Mouse (Mus musculus) limb, embryonic 13.5 days (tissue): ENCODE measurements at regions not wholly inside any gene's neighbourhood (a gene's known extent, or its start where the extent isn't known, plus 50 kb on each side); places are given as distances from the start of the nearest gene placed in this dataset.
A peak's percentile ranks its signal among the peaks of the same experiment; 100 is the strongest.

Source experiments
- ATAC-seq: fragments of 200-750 bp; cut with Nextera tagmentation; 2 replicates; pipeline ENCODE4 v1.8.0; 2017; ENCODE audit warnings: low read depth, moderate number of reproducible peaks, moderate TSS enrichment; ENCODE audit not compliant: low FRiP score
- H3K27ac ChIP-seq: fragments of 300-500 bp; sonication (generic); 2 replicates; pipeline ENCODE4 v1.5.1; 2015; ENCODE audit warnings: inconsistent platforms, mild to moderate bottlenecking, moderate library complexity
- H3K27me3 ChIP-seq: fragments of 300-500 bp; sonication (generic); 2 replicates; pipeline ENCODE4 v1.6.1; 2015; ENCODE audit warnings: mild to moderate bottlenecking, inconsistent platforms
- H3K36me3 ChIP-seq: fragments of 300-500 bp; sonication (generic); 2 replicates; pipeline ENCODE4 v1.6.1; 2015; ENCODE audit warnings: inconsistent platforms, mild to moderate bottlenecking, moderate library complexity
- H3K4me1 ChIP-seq: fragments of 300-500 bp; sonication (generic); 2 replicates; pipeline ENCODE4 v1.6.1; 2015; ENCODE audit warnings: inconsistent platforms
- H3K4me2 ChIP-seq: fragments of 300-500 bp; sonication (generic); replicated peaks from 2 replicates; pipeline ENCODE4 v1.6.1; 2015; ENCODE audit warnings: inconsistent platforms, mild to moderate bottlenecking, moderate library complexity
- H3K4me3 ChIP-seq: fragments of 300-500 bp; sonication (generic); 2 replicates; pipeline ENCODE4 v1.5.1; 2015; ENCODE audit warnings: moderate library complexity, mild to moderate bottlenecking, inconsistent platforms
- H3K9ac ChIP-seq: fragments of 300-500 bp; sonication (generic); 2 replicates; pipeline ENCODE4 v1.6.1; 2015; ENCODE audit warnings: mild to moderate bottlenecking, inconsistent platforms
- H3K9me3 ChIP-seq: fragments of 300-500 bp; sonication (generic); 2 replicates; pipeline ENCODE4 v1.6.1; 2016; ENCODE audit warnings: inconsistent platforms
- WGBS: fragments of 180-500 bp; shearing (Covaris S2); methylation state at CpG from one replicate; pipeline ENCODE4 v1.1.7; 2015; 5-methylcytosine and 5-hydroxymethylcytosine counted together

GRCm38 (mm10) chr13:31681571-31681970 is 56.0 kb downstream of the Foxf2 start:
- no peaks in the 10 kb centered on the region for H3K9me3 ChIP-seq
- no peak overlapping the region for H3K4me3 ChIP-seq
- no peak overlapping the region for H3K4me2 ChIP-seq
- H3K4me1 ChIP-seq = no peaks in the 10 kb centered on the region
- 83% methylated on average over 4 of the region's 4 CpGs for WGBS
- no peak overlapping the region for H3K9ac ChIP-seq
- H3K36me3 ChIP-seq = no peaks in the 10 kb centered on the region
- no peaks in the 10 kb centered on the region for H3K27me3 ChIP-seq
- H3K27ac ChIP-seq = no peak overlapping the region
- no peak for ATAC-seq

DNA sequence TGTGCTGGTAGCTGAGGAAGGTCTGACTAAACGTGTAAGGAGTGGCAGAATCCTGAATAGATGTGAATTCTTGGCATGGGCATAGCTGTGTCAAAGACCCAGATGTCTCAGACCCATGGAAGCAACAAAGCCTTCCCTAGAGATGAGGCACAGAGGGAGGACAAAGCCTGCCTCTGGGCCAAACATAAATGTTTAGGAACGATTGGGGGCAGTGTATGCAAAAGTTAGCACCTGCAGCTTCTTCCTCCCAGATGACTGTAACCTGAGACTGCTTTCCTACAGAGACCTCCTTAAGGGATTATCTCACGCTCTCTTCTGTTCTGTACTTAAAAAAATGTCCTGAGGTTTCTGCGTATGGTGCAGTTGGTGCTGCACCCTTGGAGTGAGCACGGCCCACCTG is 57.7 kb downstream of the Foxf2 start:
- Histone ChIP-seq H3K4me2 (no peak overlapping the region), H3K36me3 (no peaks in the 10 kb centered on the region), H3K4me3 (no peak overlapping the region), H3K4me1 (no peaks in the 10 kb centered on the region), H3K9me3 (no peaks in the 10 kb centered on the region), H3K9ac (no peak overlapping the region), H3K27me3 (no peaks in the 10 kb centered on the region), H3K27ac (no peak overlapping the region)
- no peak for ATAC-seq
- WGBS = 35% methylated on average over 5 of the region's 5 CpGs

GRCm38 (mm10) chr13:31688531-31688930 is 62.9 kb downstream of the Foxf2 start:
- H3K4me1 ChIP-seq = no peaks in the 10 kb centered on the region
- no peak overlapping the region for H3K4me2 ChIP-seq
- H3K27me3 ChIP-seq = no peaks in the 10 kb centered on the region
- WGBS = 92% methylated on average over 3 of the region's 3 CpGs
- no peaks in the 10 kb centered on the region for H3K36me3 ChIP-seq
- H3K9ac ChIP-seq = no peak overlapping the region
- no peak overlapping the region for H3K4me3 ChIP-seq
- no peak for ATAC-seq
- no peak overlapping the region for H3K27ac ChIP-seq
- no peaks in the 10 kb centered on the region for H3K9me3 ChIP-seq

GRCm38 (mm10) chr13:31689317-31689716 is 63.7 kb downstream of the Foxf2 start:
- Histone ChIP-seq H3K27me3 (no peaks in the 10 kb centered on the region), H3K4me1 (no peaks in the 10 kb centered on the region), H3K4me2 (no peak overlapping the region), H3K36me3 (no peaks in the 10 kb centered on the region), H3K4me3 (no peak overlapping the region), H3K27ac (no peak overlapping the region), H3K9ac (no peak overlapping the region), H3K9me3 (no peaks in the 10 kb centered on the region)
- ATAC-seq = no peak
- WGBS = 7% methylated on average over 1 of the region's 1 CpGs

DNA sequence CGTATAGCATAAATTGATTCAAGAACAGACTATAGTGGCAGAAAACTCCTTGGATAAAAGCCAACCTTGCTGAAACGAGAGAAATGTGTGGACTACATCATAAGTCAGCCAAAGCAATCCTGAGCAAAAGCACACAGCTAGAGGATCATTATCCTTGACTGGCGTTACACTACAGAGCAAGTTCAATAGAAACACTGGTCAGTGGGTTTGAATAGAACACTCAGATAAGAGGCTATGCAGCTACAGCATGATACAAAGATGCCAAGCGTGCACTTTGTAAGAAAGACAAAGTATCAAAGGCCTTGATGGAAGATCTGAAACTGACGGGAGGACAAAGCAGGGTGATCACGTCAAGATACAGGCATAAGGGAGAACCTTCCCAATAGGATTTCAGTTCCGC is 70.1 kb downstream of the Foxf2 start:
- Histone ChIP-seq H3K4me1 (peaks cover 12% of the 10 kb centered on the region; the same call in 1 of the 2 replicates), H3K9ac (no peak overlapping the region), H3K27me3 (peaks cover 4% of the 10 kb centered on the region; the same call in 1 of the 2 replicates), H3K27ac (no peak overlapping the region), H3K4me3 (no peak overlapping the region), H3K36me3 (no peaks in the 10 kb centered on the region), H3K9me3 (no peaks in the 10 kb centered on the region), H3K4me2 (no peak overlapping the region)
- ATAC-seq = no peak
- 76% methylated on average over 7 of the region's 7 CpGs for WGBS

- peaks cover 6% of the 10 kb centered on the region; the same call in 1 of the 2 replicates for H3K4me1 ChIP-seq
- no peak overlapping the region for H3K27ac ChIP-seq
- WGBS = 82% methylated on average over 1 of the region's 1 CpGs
- no peaks in the 10 kb centered on the region for H3K36me3 ChIP-seq
- H3K4me2 ChIP-seq = no peak overlapping the region
- peaks cover 35% of the 10 kb centered on the region for H3K27me3 ChIP-seq
- H3K9ac ChIP-seq = no peak overlapping the region
- H3K4me3 ChIP-seq = no peak overlapping the region
- no peaks in the 10 kb centered on the region for H3K9me3 ChIP-seq
- no peak for ATAC-seq
Measured at GRCm38 (mm10) chr13:31704199-31704598, 78.6 kb downstream of the Foxf2 start.

GRCm38 (mm10) chr13:31705406-31705805 is 79.8 kb downstream of the Foxf2 start:
- peak; percentile 57; the same call in 1 of the 2 replicates for ATAC-seq
- WGBS = 42% methylated on average over 2 of the region's 2 CpGs
- no peak overlapping the region for H3K4me3 ChIP-seq
- no peaks in the 10 kb centered on the region for H3K9me3 ChIP-seq
- H3K27ac ChIP-seq = no peak overlapping the region
- peaks cover 31% of the 10 kb centered on the region for H3K27me3 ChIP-seq
- no peak overlapping the region; the same call in 1 of the 2 replicates for H3K9ac ChIP-seq
- H3K36me3 ChIP-seq = no peaks in the 10 kb centered on the region
- peaks cover 6% of the 10 kb centered on the region; the same call in 1 of the 2 replicates for H3K4me1 ChIP-seq
- no peak overlapping the region for H3K4me2 ChIP-seq

- no peak overlapping the region for H3K4me2 ChIP-seq
- 24% methylated on average over 6 of the region's 6 CpGs for WGBS
- H3K9me3 ChIP-seq = no peaks in the 10 kb centered on the region
- H3K36me3 ChIP-seq = no peaks in the 10 kb centered on the region
- peak overlapping the region; percentile 63; the same call in 1 of the 2 replicates for H3K27ac ChIP-seq
- peaks cover 32% of the 10 kb centered on the region for H3K27me3 ChIP-seq
- peaks cover 29% of the 10 kb centered on the region for H3K4me1 ChIP-seq
- peak; percentile 81 for ATAC-seq
- no peak overlapping the region for H3K4me3 ChIP-seq
- no peak overlapping the region for H3K9ac ChIP-seq
Measured at GRCm38 (mm10) chr13:31710681-31711080, 85.1 kb downstream of the Foxf2 start.

- Histone ChIP-seq H3K9ac (no peak overlapping the region), H3K27ac (no peak overlapping the region), H3K4me1 (peaks cover 40% of the 10 kb centered on the region), H3K36me3 (no peaks in the 10 kb centered on the region), H3K4me2 (no peak overlapping the region), H3K4me3 (no peak overlapping the region), H3K27me3 (peaks cover 4% of the 10 kb centered on the region; the same call in 1 of the 2 replicates), H3K9me3 (no peaks in the 10 kb centered on the region)
- ATAC-seq = no peak
- WGBS = 12% methylated on average over 2 of the region's 2 CpGs
Measured at GRCm38 (mm10) chr13:31715683-31716082, 90.1 kb downstream of the Foxf2 start.

DNA sequence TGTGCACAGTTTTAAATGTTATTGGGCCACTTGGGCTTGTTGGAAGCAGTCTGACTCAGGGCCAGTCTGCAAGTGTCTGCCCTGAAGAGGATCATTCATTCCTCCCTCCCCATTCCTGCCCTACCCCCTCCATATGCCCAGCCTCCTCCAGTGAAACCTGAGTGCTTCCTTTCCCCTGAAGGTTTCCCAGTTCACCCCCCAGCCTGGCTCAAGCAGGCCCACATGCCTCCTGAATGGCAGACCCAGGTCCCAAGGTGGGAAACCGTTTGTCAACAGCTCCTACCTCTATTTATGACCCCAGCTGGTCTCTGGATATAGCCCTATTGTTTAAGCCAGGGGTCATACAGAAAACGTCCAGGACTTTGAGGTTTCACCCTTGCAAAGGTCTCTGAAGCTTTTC is 89.7 kb upstream of the Foxc1 start:
- H3K4me1 ChIP-seq = peaks cover 33% of the 10 kb centered on the region
- no peak overlapping the region for H3K9ac ChIP-seq
- 2% methylated on average over 2 of the region's 2 CpGs for WGBS
- H3K27me3 ChIP-seq = peaks cover 4% of the 10 kb centered on the region; the same call in 1 of the 2 replicates
- no peak for ATAC-seq
- H3K4me3 ChIP-seq = no peak overlapping the region
- H3K27ac ChIP-seq = 0 out of 2 replicates have a peak overlapping the region, but pooled peaks have one; percentile 10
- peaks cover 3% of the 10 kb centered on the region; the same call in 1 of the 2 replicates for H3K9me3 ChIP-seq
- H3K4me2 ChIP-seq = no peak overlapping the region; the same call in 1 of the 2 replicates
- H3K36me3 ChIP-seq = no peaks in the 10 kb centered on the region

DNA sequence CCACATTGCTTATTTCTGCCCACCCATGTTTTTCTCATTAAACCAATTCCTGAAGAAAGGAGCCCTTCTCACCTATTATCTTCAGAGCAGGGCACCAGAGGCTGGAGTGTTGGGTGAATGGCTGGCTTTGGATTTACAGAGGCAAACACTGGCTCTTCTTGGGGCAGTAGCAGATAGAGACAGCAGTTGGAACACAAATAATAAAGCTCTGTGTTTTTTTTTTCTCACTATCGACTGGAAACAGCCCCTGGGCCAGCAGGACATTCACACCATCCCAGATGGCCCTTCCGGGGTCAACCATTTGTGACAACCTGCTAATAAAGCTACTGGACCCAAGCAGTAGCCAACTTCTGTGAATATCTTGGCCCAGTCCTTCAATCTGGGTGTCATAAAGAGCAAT is 85.7 kb upstream of the Foxc1 start:
- no peak for ATAC-seq
- peaks cover 14% of the 10 kb centered on the region for H3K4me1 ChIP-seq
- H3K4me3 ChIP-seq = no peak overlapping the region
- WGBS = 43% methylated on average over 2 of the region's 2 CpGs
- H3K36me3 ChIP-seq = no peaks in the 10 kb centered on the region
- H3K9me3 ChIP-seq = peaks cover 3% of the 10 kb centered on the region; the same call in 1 of the 2 replicates
- H3K9ac ChIP-seq = no peak overlapping the region
- no peak overlapping the region for H3K27ac ChIP-seq
- no peak overlapping the region for H3K4me2 ChIP-seq
- no peaks in the 10 kb centered on the region for H3K27me3 ChIP-seq

DNA sequence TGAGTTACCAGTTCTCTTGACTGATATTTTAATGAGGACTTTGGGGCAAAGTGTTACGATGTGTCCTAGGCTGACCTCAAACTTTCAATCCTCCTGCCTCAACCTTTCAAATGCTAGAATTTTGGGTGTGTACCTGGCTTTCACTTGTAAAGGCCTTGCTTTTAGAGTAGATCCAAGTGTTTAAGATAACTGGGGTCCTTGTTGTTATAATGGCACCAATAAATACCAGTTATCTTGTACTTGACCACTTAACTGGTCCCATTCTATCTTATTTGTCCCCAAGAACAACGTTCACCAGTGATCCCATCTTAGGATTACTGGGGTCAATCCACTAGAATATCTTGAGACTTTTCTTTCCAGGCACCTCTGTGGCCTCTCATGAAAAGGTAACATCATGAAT is 77.6 kb upstream of the Foxc1 start:
- Histone ChIP-seq H3K4me3 (no peak overlapping the region), H3K27ac (no peak overlapping the region), H3K9ac (no peak overlapping the region), H3K36me3 (no peaks in the 10 kb centered on the region), H3K4me2 (no peak overlapping the region), H3K27me3 (no peaks in the 10 kb centered on the region), H3K9me3 (no peaks in the 10 kb centered on the region), H3K4me1 (peaks cover 2% of the 10 kb centered on the region; the same call in 1 of the 2 replicates)
- no peak for ATAC-seq
- 90% methylated on average over 2 of the region's 2 CpGs for WGBS

DNA sequence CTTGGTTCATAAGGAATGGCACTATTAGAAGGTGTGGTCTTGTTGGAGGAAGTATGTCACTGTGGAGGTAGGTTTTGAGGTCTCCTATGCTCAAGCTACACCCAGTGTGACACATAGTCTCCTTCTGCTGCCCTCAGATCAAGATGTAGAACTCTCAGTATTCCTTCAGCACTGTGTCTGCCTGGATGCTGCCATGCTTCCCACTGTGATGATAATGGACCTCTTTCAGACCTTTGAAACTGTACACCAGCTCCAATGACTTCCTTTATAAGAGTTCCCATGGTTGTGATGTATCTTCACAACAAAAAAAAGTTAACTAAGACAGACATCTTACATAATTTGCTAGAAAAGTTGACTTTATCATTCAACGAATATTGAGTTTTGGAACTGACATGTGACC is 60.2 kb upstream of the Foxc1 start:
- Histone ChIP-seq H3K4me1 (no peaks in the 10 kb centered on the region), H3K36me3 (no peaks in the 10 kb centered on the region), H3K4me3 (no peak overlapping the region), H3K27ac (no peak overlapping the region), H3K9me3 (no peaks in the 10 kb centered on the region; the same call in 1 of the 2 replicates), H3K4me2 (no peak overlapping the region), H3K27me3 (no peaks in the 10 kb centered on the region), H3K9ac (no peak overlapping the region)
- no peak for ATAC-seq
- WGBS = 92% methylated on average over 1 of the region's 1 CpGs
